ENCODE assay signal across 8 mouse cellular contexts in genomic region chr8:124250785-124251184, GRCm38 (mm10). TPM values are rescaled to one million over a fixed set of nuclear protein-coding genes. Genes with fewer than 3 reads are reported as not detected.
DNase-seq lines count a peak whose midpoint lies in the region; ATAC-seq and TF ChIP-seq lines count a peak whose summit lies in the region.

No protein-coding gene starts in this region.

- TF ChIP-seq POLR2A in liver, adult 2 months (IDR thresholded peaks at IDR 0.05; ENCODE audit: extremely low read depth, insufficient read depth, low read length), result no peak

- peaks cover 26% of the 10 kb centered on the region for H3K79me2 ChIP-seq in liver, adult 2 months (ENCODE audit: control insufficient read depth, insufficient read depth, low read length)

- peak; percentile 93 for DNase-seq in liver, adult 2 months (ENCODE audit: extremely low read depth, low read depth, low spot score)
- no peak for DNase-seq in liver
- DNase-seq in forebrain, embryonic 14.5 days (ENCODE audit: low spot score), result no peak
- no peak for DNase-seq in neural tube, embryonic 11.5 days (ENCODE audit: low spot score)
- no peak for DNase-seq in thymus, postnatal 36 days
- DNase-seq in retina, postnatal 1 day, result no peak

- H3K9me3 ChIP-seq in forebrain, embryonic 14.5 days (replicated peaks; ENCODE audit: control insufficient read depth, low read length), result no peaks in the 10 kb centered on the region
- no peaks in the 10 kb centered on the region for H3K9me3 ChIP-seq in liver, embryonic 12.5 days (replicated peaks)
- no peaks in the 10 kb centered on the region for H3K9me3 ChIP-seq in neural tube, embryonic 11.5 days (ENCODE audit: control insufficient read depth, low read length)

- H3K4me1 ChIP-seq in liver, adult 2 months (ENCODE audit: control insufficient read depth, insufficient read depth, low read length), result peaks cover 30% of the 10 kb centered on the region
- peaks cover 6% of the 10 kb centered on the region for H3K4me1 ChIP-seq in forebrain, embryonic 14.5 days (ENCODE audit: control insufficient read depth, insufficient read depth, low read length)
- peaks cover 64% of the 10 kb centered on the region for H3K4me1 ChIP-seq in liver, embryonic 12.5 days
- H3K4me1 ChIP-seq in neural tube, embryonic 11.5 days (ENCODE audit: control insufficient read depth, insufficient read depth, low read length), result peaks cover 12% of the 10 kb centered on the region; the same call in 1 of the 2 replicates

- no peak for ATAC-seq in forebrain, embryonic 14.5 days
- ATAC-seq in liver, embryonic 12.5 days, result 0 out of 2 replicates have a peak, but pooled peaks have one; percentile 16
- ATAC-seq in neural tube, embryonic 11.5 days (ENCODE audit: insufficient read depth, low FRiP score, low TSS enrichment), result no peak
- no peak for ATAC-seq in erythroblast, adult 5-6 weeks (replicated peaks; ENCODE audit: low FRiP score, poor library complexity, severe bottlenecking)

- 12% methylated on average over 4 of the region's 4 CpGs for WGBS in liver, adult 2 months
- 51% methylated on average over 4 of the region's 4 CpGs for WGBS in forebrain, embryonic 14.5 days
- WGBS in liver, embryonic 12.5 days (ENCODE audit: insufficient replicate concordance), result 18% methylated on average over 4 of the region's 4 CpGs
- 11% methylated on average over 4 of the region's 4 CpGs for WGBS in neural tube, embryonic 11.5 days

- H3K27me3 ChIP-seq in liver, adult 2 months (ENCODE audit: control insufficient read depth, insufficient read depth, low read length), result no peaks in the 10 kb centered on the region
- no peaks in the 10 kb centered on the region for H3K27me3 ChIP-seq in forebrain, embryonic 14.5 days (replicated peaks; ENCODE audit: control insufficient read depth, insufficient read depth, low read length)
- H3K27me3 ChIP-seq in liver, embryonic 12.5 days (replicated peaks), result no peaks in the 10 kb centered on the region
- no peaks in the 10 kb centered on the region for H3K27me3 ChIP-seq in neural tube, embryonic 11.5 days (ENCODE audit: control insufficient read depth, insufficient read depth, low read length)

- no peak for TF ChIP-seq CTCF in liver, adult 2 months (IDR thresholded peaks at IDR 0.05; ENCODE audit: low read depth, low read length)

- H3K9ac ChIP-seq in liver, adult 2 months (ENCODE audit: low read depth, low read length), result no peak overlapping the region; the same call in 1 of the 2 replicates
- no peak overlapping the region for H3K9ac ChIP-seq in forebrain, embryonic 14.5 days (ENCODE audit: low read length)
- peak overlapping the region; percentile 45; the same call in 1 of the 2 replicates for H3K9ac ChIP-seq in liver, embryonic 12.5 days
- H3K9ac ChIP-seq in neural tube, embryonic 11.5 days (ENCODE audit: low read length), result no peak overlapping the region

- H3K36me3 ChIP-seq in liver, adult 2 months (ENCODE audit: control insufficient read depth, insufficient read depth, low read length), result no peaks in the 10 kb centered on the region
- no peaks in the 10 kb centered on the region for H3K36me3 ChIP-seq in forebrain, embryonic 14.5 days (ENCODE audit: control insufficient read depth, insufficient read depth, low read length)
- H3K36me3 ChIP-seq in liver, embryonic 12.5 days, result peaks cover 8% of the 10 kb centered on the region; the same call in 1 of the 2 replicates
- peaks cover 3% of the 10 kb centered on the region; the same call in 1 of the 2 replicates for H3K36me3 ChIP-seq in neural tube, embryonic 11.5 days (ENCODE audit: control insufficient read depth, insufficient read depth, low read length)

- peak overlapping the region; percentile 72 for H3K27ac ChIP-seq in liver, adult 2 months (replicated peaks; ENCODE audit: insufficient read depth, low read depth, low read length)
- peak overlapping the region; percentile 36; the same call in 1 of the 2 replicates for H3K27ac ChIP-seq in forebrain, embryonic 14.5 days (ENCODE audit: low read depth, low read length)
- H3K27ac ChIP-seq in liver, embryonic 12.5 days, result peak overlapping the region; percentile 90
- H3K27ac ChIP-seq in neural tube, embryonic 11.5 days (ENCODE audit: low read depth, low read length), result peak overlapping the region; percentile 1; the same call in 1 of the 2 replicates

- no peak overlapping the region for H3K4me2 ChIP-seq in forebrain, embryonic 14.5 days (ENCODE audit: low read length)
- peak overlapping the region; percentile 62 for H3K4me2 ChIP-seq in liver, embryonic 12.5 days
- H3K4me2 ChIP-seq in neural tube, embryonic 11.5 days (ENCODE audit: low read depth), result no peak overlapping the region

- no peak overlapping the region for H3K4me3 ChIP-seq in liver, adult 2 months (ENCODE audit: insufficient read depth, low read depth, low read length)
- H3K4me3 ChIP-seq in forebrain, embryonic 14.5 days (ENCODE audit: low read depth, low read length), result no peak overlapping the region
- no peak overlapping the region for H3K4me3 ChIP-seq in liver, embryonic 12.5 days
- H3K4me3 ChIP-seq in neural tube, embryonic 11.5 days (ENCODE audit: low read depth, low read length), result no peak overlapping the region

RNA-seq across cellular contexts. Expression of gene Galnt2, which starts 19.6 kb away (rescaled TPM):
- total RNA-seq in liver, adult 2 months (2014; rRNA removed), result 9.3 and 11.3 TPM in 2 replicates
- 7.3 and 11.3 TPM in 2 replicates for polyA plus RNA-seq in liver, adult 2 months (2012; rRNA removed)
- polyA plus RNA-seq in forebrain, embryonic 14.5 days (2014; fragmentation: Nextera tagmentation; extraction: Ambion mirVana), result 44.3 and 49.9 TPM in 2 replicates
- polyA plus RNA-seq in liver, embryonic 12.5 days (2016; fragmentation: Nextera tagmentation; extraction: Ambion mirVana), result 36.6 and 37.5 TPM in 2 replicates
- 89.6 and 92.4 TPM in 2 replicates for polyA plus RNA-seq in neural tube, embryonic 11.5 days (2014; fragmentation: Nextera tagmentation; extraction: Ambion mirVana)
- 18.2 and 26.9 TPM in 2 replicates for total RNA-seq in erythroblast, adult 5-6 weeks (2015; ENCODE audit: low replicate concordance)
- 0.51 and 21.3 TPM in 2 replicates for total RNA-seq in erythroblast, adult 5-6 weeks (2017; ENCODE audit: low replicate concordance)

Comparison
In these comparisons a context has a peak if more than half of its experiments do, and no peak if none do; other contexts are left out.
1. H3K27ac ChIP-seq: peak in every context shown above with its lines; median percentile 90 in liver, embryonic 12.5 days; 72 in liver, adult 2 months; 36 in forebrain, embryonic 14.5 days; 1 in neural tube, embryonic 11.5 days.